Mouse (Mus musculus) ES-CJ7 (cell line): ENCODE measurements at regions not wholly inside any gene's neighbourhood (a gene's known extent, or its start where the extent isn't known, plus 50 kb on each side); places are given as distances from the start of the nearest gene placed in this dataset.
A peak's percentile ranks its signal among the peaks of the same experiment; 100 is the strongest.
"Not testable (repeated sequence)": the region's sequence is repeated elsewhere in the genome, so short reads cannot be mapped to it uniquely, and the experiment has no call there.

Source experiments
- DNase-seq: peaks from one replicate; pipeline ENCODE4 v3.0.0; 2011; ENCODE audit warnings: low read depth, low spot score

DNA sequence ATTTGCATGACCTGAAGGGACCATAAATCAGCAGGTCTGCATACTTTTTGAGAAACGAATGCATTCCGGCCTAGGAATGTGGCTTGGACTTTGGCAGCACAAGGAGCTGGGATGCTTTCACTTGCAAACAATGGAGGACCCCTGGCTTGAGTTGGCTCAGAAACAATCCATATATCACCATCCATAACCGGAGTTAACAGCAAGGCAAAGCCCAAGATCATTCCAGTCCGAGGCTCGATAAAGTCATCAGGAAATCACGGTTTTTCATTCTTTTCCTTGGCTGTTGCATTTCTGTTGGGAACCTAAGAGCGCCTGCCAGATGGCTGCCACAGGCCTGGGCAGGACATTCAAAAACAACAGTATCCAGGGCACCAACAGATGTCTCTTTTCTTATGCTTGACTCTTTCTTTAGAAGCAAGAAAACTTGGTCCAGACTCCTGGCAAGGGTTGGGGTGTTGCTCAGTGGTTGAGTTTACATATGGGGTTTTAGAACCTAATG lies 198.5 kb downstream of the Fam43a start:
- DNase-seq: no peak

DNA sequence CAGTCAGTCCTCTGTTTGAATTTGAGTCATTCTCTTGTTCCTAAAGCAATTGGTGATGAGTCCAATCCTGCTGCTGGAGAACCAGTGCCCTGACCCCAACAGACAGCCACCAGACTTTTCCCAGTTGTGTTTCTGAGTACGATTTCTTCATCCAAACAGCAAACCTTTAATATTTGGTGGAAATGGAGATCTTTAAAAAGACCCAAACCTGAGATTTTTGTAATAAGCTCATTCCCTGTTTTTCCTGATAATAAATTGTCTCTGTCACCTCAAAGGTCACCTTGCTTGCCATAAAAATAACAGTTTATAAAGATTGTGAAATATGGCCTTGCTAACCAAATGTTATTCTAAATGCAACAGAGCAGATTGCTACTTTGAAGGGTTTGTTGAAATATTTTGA lies 199.0 kb downstream of the Fam43a start:
- no peak for DNase-seq

DNA sequence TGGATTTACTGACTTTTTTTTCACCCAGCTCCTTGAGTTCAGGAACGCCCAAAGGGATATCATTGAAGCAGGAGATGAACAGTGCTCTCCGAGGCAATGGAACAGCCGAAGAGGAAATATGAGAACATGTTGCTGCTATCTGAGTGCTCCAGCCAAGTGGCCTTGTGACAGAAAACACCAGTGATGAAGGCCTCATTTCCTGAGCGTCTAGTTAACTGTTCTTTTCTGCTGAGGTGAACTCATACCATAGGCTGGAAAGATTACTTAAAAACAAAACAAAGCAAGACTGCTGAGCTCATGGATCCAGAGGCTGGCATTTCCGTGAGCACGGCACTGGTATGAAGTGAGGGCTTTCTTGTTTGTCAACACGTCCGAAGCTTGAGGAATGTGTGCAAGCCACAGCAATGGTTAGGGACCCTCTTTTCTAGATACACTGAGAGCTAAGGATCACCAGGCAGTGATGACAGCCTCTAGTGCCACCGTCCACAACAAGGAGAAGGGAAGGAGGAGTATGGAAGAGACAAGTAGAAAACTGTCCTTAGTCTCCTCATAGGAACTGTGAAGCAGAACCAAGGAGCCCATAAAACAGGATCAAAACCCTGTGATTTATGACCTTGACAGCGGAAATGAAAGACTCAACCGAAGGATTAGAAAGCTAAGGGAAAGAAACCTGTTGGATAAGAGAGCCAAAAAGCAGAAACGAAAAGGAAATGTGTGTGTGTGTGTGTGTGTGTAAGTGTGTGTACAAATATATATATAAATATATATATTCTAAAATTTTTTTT lies 200.4 kb downstream of the Fam43a start:
- DNase-seq: no peak

DNA sequence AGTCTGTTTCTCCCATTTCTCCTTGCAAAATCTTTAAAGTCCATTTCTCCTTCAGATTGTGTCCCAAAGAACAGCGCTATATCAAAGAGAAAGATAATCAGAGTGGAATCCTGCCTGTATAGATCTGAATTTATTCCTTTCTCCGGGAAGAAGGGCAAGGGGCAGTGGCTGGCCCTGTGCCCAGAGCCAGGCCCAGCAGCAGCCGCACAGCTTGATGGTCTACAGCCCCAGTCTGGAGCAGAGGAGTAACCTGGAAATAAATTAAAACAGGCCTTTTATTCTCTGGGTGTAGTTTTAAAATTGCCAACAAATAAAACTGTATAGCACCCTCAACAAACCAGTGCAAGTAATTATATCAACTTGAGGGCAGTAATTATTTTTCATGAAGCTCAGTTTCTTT lies 204.5 kb downstream of the Fam43a start:
- no peak for DNase-seq

DNA sequence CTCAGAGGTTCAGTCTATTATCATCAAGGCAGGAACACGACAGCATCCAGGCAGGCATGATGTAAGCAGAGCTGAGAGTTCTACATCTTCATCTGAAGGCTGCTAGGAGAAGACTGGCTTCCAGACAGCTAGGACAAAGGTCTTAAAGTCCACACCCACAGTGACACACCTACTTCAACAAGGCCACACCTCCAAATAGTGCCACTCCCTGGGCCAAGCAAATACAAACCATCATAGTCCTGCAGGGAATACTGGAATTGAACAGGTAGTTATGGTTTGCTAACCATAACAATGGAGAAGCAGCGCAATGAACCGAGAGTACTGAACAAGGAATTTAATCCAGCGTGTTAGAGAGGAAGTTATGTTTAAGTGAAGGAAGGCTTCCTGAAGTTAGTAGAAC lies 206.7 kb downstream of the Fam43a start:
- not testable (repeated sequence) for DNase-seq

DNA sequence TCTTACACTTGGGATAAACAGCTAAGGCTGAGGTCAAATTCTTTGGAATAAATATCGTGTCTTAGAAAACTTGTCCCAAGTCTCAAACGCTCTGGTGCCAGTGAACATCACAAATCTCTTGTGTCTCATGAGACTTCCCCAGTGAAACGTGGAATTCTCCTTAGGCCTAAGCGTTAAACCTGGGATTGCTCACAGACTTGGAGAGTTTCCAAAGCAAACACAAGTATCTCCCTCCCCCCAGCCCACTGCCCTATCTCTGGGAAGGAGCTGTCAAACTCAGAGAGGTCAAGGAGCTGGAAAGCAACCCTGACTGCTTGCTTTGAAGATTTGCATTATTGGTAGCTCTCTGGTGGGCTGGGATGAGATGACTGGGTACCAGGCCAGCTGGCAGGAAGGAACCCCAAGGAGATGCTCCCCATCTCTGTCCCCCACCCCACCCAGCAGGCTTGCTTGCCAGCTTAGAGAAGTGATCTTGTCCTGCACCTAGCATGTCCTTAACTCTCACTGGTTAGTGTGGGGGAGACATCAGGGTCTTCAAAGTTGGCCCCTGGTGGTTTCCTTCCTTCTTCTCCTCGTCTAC lies 219.1 kb downstream of the Fam43a start:
- no peak for DNase-seq

DNA sequence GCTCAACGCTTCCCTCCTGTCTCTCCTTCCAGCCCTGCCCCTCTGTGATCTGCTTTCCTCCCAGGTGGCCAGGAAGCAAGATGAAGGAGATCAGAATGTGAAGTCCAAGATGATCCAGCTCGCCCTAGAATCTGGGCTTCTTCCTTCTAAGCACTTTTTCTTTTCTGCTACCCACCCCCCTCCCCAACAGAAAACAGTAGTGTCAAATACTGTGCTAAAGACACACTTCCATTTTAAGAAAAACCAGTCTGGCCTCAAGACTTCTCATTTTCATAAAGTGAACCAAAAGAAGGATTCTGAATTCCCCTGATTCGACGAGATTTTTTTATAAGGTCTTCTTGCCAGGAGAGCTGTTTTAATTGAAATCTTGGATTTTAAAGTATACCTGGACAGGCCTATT lies 219.8 kb downstream of the Fam43a start:
- no peak for DNase-seq

DNA sequence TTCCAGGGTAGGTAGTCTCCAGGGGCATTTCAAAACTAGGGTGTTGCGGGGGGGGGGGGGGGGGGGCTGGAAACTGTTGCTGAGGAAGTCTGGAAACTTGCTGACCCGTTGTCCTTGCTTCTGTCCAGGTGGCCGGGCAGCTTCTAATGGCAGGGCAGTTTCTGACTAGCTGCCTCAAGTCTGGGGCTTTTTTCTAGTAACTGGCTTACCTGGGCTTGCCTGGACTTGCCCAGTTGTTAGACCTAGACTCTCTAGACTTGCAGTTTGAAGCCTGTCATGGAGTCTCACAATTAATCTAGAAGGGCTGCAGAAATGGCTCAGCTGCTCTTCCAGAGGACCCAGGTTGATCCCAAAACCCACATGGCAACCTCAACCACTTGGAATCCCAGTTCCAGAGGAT lies 220.7 kb downstream of the Fam43a start:
- DNase-seq: peak; percentile 31

DNA sequence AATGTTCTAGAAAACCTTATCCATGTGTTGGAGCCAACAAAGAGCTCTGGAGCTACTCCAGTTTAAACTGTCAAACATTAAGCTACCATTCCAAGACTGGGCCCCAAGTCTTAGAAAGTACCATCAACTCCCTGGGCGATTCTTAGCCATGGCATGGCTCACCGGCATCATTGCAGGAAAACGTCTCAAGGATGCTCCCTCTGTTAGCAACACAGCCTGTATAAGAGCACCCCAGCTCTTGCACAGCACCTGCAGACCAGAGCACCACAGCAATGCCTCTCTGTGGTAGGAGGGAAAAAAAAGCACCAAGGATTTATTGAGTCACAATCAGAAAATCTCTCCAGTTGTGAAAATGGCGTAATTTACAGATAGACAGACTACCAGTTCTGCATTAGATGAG lies 221.2 kb downstream of the Fam43a start:
- peak; percentile 19 for DNase-seq

DNA sequence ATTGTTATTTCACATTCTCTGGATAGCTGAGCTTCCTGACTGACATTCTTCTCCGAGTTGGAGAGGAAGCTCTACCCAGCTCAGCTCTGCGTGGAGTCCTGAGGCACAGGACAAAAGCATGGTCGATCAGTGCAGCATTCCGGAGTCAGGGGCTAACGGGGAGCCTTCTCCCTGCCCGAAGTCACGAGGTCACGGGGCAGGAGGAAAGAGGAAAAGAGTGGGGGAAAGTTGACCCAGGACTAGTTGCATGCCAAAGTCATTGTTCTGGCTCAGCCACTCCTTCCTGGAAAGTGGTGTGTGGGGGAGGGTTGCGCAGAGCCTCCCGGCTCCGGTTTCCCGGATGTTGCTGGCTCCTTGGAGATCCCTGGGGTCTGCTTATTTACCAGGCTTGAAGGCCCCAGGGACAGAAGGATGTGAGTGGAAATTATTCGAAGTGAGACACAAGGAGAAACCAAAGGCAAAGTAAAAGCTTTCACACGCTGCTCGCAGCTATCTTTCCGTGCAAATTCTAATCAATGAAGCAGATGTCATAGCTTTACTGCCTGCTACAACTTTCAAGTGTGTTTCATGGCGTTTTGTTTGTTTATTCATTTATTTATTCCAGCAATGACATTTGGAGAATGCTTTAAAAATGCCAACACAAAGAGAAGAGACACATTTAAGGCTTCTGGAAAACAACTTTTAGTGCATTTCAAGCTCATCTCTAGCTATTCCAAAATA lies 221.8 kb downstream of the Fam43a start:
- peak; percentile 94 for DNase-seq

DNA sequence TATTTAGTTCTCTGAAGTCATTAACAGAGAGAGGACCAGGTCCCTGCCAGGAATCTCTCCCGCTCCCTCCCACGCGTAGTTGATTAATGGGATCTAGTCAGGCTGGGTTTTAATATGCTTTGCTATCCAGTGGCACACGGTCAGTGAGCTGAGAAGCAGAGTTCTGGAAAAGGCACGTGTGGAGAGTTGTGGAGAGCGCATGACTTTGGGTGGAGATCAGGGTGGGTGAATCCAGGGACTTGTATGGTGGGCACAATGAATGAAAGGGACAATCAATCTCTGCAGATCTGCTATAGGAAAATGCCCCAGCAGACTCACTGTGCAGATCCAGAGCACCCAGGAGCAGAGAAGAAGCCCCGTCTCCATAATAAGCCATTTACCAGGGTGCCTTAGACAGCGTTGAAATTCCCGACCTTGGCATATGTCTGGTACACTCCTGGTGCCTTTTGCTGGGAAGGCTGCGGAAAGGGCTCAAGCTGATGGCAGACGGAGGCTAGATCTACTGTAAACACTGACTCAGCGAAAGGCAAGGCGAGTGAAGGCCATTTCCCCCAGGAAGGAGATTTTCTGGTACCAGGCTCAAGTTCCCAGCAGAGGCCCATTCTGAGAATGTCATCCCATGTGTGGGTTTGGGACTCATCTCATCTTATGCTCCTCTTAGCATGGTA lies 222.5 kb downstream of the Fam43a start:
- DNase-seq: no peak

DNA sequence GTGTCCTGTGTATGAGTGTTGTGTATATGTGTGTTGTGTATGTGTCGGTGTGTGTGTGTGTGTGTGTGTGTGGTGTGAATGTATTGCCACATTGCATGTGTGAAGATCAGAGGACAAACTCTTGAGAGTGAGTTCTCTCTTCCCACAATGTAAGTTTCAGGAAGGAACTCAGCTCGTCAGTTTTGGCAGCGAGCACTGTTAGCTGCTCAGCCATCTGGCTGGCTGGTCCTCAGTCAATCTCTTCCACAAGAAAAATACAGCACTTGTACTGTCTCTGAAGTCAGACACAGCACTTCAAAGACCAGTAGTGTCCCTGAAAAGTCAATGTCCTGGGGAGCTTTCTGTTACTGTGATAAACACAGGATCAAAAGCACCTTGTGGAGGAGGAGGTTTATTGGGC lies 226.6 kb downstream of the Fam43a start:
- DNase-seq: no peak

DNA sequence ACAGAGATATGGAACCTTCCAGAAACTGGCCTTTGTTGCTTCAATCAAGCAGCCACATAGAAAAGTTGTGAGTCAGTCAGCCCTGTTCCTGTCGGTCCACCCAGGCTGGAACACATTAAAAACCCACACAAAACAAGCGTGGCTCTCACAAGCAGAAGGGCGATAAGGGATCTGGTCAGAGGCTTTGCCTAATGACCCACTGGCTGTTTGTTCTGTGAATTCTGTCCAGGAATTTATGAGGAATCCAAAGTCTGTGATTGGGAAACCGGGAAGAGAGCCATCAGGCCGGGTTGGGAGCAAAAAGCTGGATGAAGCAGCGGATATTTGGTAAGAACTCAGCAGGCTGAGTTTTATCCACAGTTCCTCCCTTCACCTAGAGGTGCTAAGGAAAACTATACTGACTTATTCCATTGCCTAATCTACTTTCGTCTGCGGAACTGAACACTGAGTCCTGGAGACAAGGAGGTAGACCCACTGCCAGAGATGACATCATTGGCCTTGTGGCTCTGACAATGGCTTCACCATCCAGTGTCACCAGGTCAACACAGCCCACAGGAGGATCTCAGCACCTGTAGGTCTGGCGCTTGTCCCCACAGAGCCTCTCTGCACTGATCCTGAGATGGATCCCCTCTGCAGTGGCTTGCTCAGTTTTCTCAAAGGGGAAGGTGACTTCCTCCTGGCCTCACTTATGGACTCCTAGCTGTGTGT lies 228.5 kb downstream of the Fam43a start:
- DNase-seq: no peak

DNA sequence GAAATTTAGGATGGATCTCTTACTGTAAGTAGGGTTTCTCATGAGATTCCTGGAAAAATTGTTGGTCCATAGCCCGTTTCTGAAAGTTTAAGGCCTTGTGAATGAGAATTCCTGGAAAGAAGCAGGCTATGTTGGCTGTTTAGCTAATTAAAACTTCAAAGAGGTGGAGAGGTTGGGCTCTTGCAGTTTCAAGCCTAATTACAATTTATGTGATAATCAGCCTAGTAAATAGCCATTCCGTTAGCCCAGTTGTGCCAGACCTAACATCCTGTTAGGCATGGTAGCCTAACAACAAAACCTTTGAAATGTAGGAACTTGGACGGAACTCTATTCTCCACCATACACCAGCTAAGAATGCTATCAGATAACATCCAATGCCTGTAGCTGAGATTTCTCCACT lies 235.0 kb downstream of the Fam43a start:
- DNase-seq: no peak

DNA sequence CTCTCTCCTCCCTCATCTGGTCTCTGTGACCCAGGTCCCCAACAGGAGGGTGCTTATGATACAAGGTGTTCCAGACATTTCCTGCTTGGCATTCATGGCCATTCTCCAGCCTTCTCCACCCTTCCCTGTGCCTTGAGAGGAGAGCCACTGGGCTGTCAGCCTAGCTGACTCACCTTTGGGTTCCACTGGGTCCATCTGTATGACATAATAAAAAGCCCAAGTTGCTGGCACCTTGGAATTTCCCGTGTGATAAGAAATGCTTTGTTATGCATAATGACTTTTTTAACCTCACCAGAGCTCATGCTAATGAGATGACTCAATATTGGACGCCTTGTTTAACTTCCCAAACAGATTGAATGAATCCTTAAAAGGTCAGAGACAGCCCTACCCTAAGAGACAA lies 236.2 kb downstream of the Fam43a start:
- DNase-seq: no peak

DNA sequence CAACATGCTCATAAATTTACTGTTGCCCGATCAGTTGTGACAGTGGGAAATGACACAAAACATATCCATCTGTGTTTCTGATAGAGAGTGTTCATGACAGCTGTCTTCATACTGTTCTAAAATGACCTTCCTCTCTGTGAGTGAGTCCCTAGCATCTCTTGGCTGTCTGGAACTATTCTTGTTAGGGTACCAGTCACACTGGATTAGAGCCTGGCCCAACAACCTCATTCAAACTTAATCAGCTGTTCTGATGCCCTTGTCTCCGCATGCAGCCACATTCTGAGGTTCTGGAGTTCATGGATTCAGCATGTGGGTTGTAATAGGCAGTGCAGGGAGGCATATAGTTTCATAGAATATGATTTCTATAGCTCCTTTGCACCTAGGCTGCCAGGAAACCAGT lies 238.4 kb downstream of the Xxylt1 start:
- no peak for DNase-seq

DNA sequence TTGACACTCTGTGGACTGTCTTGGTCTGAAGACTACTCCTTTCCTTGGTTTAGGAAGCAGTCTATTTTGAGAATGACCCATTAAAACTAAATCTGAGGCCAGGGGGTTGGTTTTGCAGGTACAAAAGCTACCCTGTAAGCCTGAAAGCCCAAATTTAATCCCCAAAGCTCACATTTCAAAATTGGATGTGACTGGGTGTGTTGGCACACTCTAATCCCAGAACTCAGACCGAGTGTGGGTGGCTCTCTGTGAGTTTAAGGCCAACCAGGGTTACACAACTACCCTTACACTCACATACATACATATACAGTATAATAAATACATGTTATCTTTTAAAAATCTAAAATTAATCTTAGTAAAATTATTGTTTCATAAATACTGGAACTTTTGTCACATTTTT lies 228.6 kb downstream of the Xxylt1 start:
- DNase-seq: no peak

DNA sequence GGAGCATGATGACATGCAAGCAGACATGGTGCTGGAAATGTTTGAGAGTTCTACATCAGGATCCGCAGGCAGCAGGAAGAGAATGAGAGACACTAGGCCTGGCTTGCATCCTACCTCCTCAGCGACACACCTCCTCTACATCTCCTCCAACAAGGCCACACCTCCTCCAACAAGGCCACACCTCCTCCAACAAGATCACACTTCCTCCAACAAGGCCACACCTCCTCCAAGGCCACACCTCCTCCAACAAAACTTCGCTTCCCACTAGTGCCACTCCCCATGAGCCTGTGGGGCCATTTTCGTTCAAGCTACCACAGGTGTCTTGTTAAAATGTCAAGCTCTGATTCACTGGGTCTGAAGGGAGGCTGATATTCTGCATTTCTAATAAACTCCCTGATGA lies 226.5 kb downstream of the Xxylt1 start:
- DNase-seq: peak; percentile 66

DNA sequence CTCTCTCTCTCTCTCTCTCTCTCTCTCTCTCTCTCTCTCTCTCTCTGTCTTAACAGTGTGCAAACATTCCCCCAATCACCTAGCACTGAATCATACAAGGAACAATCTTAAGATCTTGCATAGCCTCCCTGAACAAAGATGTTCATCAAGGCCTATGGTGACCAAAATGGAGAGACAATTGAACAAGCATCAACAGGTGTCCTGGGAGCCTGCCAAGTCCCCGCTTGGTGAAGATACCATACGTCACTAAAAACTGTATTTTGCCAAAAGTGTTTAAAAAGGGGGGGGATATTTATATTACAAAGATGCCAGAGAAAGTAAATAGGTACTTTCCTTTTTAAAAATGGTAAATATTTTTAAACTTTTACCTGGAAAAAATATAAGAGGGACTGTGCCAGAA lies 223.6 kb downstream of the Xxylt1 start:
- no peak for DNase-seq

DNA sequence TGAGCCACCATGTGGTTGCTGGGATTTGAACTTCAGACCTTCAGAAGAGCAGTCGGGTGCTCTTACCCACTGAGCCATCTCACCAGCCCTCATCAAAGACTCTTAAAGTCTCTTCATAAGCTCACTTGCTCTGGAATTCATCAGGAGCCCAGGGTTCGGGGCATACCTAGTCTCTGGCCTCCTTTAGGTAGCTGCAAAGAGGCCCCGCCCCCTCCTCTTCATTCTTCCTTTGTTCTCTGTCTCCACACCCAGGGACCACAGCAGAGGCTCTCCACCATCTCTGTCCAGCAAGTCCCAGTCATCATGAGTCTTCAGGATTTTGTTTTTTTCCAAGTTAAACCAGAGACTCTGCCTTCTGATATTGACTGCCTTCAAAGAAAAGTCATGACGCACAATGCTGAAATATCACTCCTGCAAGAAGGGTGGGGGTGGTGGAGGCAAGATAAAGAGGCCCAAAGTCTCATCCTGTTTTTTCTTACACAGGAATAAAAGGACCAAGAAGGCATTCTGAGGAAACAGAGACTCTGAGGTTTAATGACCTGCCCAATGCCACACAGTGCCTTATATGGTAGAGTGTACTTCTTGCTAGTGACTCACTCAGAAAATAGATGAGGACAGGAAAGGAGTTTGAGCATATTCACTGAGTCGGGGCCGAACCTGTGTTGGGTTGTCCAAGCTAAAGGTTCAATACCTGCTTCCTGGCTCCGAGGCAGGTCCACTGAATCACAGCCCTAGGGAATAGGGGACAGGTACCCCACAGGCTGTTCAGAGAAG lies 211.9 kb downstream of the Xxylt1 start:
- DNase-seq: peak; percentile 59

DNA sequence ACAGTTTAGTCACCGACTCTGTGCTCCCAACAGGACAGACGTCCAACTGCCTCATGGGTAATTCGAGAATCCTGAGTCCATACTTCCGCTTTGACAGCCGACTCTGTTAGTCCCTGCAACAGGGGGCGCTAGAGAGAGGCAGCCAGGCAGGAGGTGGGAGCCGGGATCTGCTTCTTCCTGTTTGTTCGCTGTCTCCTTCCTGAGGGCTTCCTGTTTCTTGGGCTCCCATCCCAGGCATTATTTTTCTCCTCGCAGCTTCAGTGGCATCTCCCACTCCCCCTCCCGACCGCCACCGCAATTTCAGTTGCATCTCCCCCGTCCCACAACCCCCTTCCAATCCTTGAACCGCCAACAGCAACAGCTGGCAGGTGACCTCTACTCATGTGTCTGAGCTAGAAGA lies 211.1 kb downstream of the Xxylt1 start:
- peak; percentile 80 for DNase-seq
